Mouse (Mus musculus): ENCODE data around the gene Dnajc30. TPM values are rescaled to one million over a fixed set of nuclear protein-coding genes. Genes with fewer than 3 reads are reported as not detected.
"Not testable (repeated sequence)": the region's sequence is repeated elsewhere in the genome, so short reads cannot be mapped to it uniquely, and the experiment has no call there.

Dnajc30 gene
- polyA plus RNA-seq, 1 experiment, result 7.9 TPM

DNA sequence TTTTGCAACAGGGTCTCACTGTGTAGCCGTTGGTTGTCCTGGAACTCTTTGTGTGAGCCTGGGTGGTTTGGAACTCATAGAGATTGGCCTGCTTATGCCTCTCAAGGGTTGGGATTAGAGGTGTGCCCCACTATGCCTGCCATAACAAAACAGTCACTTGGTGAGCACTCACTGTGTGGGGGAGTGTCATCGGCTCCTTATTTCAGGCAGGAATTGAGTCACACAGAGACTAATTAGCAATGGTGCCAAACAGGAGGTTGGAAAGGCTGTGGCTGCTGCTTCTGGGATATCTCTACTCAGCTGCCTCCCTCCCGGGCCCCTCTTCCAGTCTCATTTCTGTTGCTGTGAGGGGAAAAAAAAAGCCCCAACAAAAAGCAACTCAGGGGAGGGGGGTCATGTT, 19.4 kb upstream of the Dnajc30 start:
- Histone ChIP-seq H3K27me3 (ENCODE audit: control insufficient read depth, insufficient read depth, low read length, poor library complexity, severe bottlenecking) (no peaks in the 10 kb centered on the region), H3K36me3 (ENCODE audit: control insufficient read depth, insufficient read depth, low read length, poor library complexity, severe bottlenecking) (peaks cover 3% of the 10 kb centered on the region; the same call in 1 of the 2 replicates), H3K9ac (ENCODE audit: low read depth, poor library complexity, severe bottlenecking) (no peak overlapping the region), H3K9me3 (replicated peaks; ENCODE audit: control insufficient read depth, insufficient read depth, low read length, poor library complexity, severe bottlenecking) (no peaks in the 10 kb centered on the region), H3K4me3 (ENCODE audit: low read depth, low read length) (no peak overlapping the region), H3K27ac (ENCODE audit: insufficient read depth, low read length) (no peak overlapping the region), H3K4me1 (ENCODE audit: control insufficient read depth, insufficient read depth, low read length) (no peaks in the 10 kb centered on the region)
- TF ChIP-seq POLR2A (IDR thresholded peaks at IDR 0.05; ENCODE audit: insufficient read depth, low read length) (no peak), EP300 (IDR thresholded peaks at IDR 0.05; ENCODE audit: insufficient read depth, low read depth, low read length) (no peak), CTCF (IDR thresholded peaks at IDR 0.05; ENCODE audit: low read depth, low read length) (no peak)

DNA sequence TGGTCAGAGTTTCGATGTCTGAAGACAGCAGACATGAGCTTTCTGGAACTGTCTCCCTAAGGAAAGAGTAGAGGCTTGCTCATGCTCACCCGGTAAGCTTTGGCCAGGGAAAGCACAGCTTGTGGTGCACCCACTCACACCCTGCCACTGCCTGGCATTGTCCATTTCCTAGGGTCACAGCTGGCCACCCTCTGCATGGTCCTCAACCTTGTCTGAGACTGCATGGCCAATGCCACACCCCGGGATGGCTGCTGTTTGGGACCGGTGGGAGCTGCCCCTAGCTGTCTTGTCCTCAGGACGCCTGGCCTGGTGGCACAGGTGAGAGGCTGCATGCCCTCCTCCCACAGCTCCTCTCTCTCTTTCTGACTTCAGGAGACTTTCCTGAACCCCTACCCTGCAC, 15.5 kb upstream of the Dnajc30 start:
- Histone ChIP-seq H3K4me1 (ENCODE audit: control insufficient read depth, insufficient read depth, low read length) (no peaks in the 10 kb centered on the region), H3K9ac (ENCODE audit: low read depth, poor library complexity, severe bottlenecking) (no peak overlapping the region), H3K27ac (ENCODE audit: insufficient read depth, low read length) (no peak overlapping the region), H3K36me3 (ENCODE audit: control insufficient read depth, insufficient read depth, low read length, poor library complexity, severe bottlenecking) (peaks cover 6% of the 10 kb centered on the region), H3K4me3 (ENCODE audit: low read depth, low read length) (no peak overlapping the region), H3K9me3 (replicated peaks; ENCODE audit: control insufficient read depth, insufficient read depth, low read length, poor library complexity, severe bottlenecking) (no peaks in the 10 kb centered on the region), H3K27me3 (ENCODE audit: control insufficient read depth, insufficient read depth, low read length, poor library complexity, severe bottlenecking) (no peaks in the 10 kb centered on the region)
- TF ChIP-seq EP300 (IDR thresholded peaks at IDR 0.05; ENCODE audit: insufficient read depth, low read depth, low read length), result no peak
- TF ChIP-seq POLR2A (IDR thresholded peaks at IDR 0.05; ENCODE audit: insufficient read depth, low read length), result no peak
- TF ChIP-seq CTCF (IDR thresholded peaks at IDR 0.05; ENCODE audit: low read depth, low read length), result no peak

DNA sequence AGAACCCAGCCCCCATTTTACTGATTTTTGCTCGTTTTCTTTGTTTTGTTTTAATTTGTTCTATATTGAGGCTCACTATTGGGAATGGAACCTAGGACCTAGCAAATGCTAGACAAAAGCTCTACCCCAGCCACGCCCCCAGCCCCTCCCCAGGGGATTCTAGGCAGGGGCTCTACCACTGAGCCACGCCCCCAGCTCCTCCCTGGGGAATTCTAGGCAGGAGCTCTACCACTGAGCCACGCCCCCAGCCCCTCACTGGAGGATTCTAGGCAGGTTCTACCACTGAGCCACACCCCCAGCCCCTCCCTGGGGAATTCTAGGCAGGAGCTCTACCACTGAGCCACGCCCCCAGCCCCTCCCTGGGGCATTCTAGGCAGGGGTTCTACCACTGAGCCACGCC, 14.7 kb upstream of the Dnajc30 start:
- not testable (repeated sequence) for H3K27ac ChIP-seq (ENCODE audit: insufficient read depth, low read length); H3K9me3 ChIP-seq (replicated peaks; ENCODE audit: control insufficient read depth, insufficient read depth, low read length, poor library complexity, severe bottlenecking); H3K4me1 ChIP-seq (ENCODE audit: control insufficient read depth, insufficient read depth, low read length); H3K36me3 ChIP-seq (ENCODE audit: control insufficient read depth, insufficient read depth, low read length, poor library complexity, severe bottlenecking); H3K4me3 ChIP-seq (ENCODE audit: low read depth, low read length); H3K9ac ChIP-seq (ENCODE audit: low read depth, poor library complexity, severe bottlenecking); H3K27me3 ChIP-seq (ENCODE audit: control insufficient read depth, insufficient read depth, low read length, poor library complexity, severe bottlenecking)

DNA sequence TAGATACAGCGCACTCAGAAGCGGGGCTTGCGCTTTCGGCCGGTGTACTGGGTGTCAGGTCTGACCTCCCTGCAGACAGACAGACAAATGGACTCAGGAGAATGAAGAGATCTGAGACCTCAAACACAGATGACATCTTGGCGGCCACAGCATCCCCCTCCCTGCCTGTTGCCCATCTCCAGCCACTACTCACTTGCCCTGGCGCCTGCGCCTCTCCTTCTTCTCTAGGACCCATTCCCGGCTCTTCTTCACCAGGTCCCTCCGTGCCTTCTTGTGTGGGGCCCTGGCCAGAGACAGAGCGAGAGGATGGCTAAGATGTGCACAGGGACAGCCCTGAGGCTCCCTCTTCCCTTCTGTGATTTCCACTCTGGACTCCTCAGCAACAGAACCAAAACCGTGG, 10.6 kb upstream of the Dnajc30 start:
- Histone ChIP-seq H3K9me3 (replicated peaks; ENCODE audit: control insufficient read depth, insufficient read depth, low read length, poor library complexity, severe bottlenecking) (no peaks in the 10 kb centered on the region), H3K4me3 (ENCODE audit: low read depth, low read length) (no peak overlapping the region), H3K27me3 (ENCODE audit: control insufficient read depth, insufficient read depth, low read length, poor library complexity, severe bottlenecking) (no peaks in the 10 kb centered on the region), H3K27ac (ENCODE audit: insufficient read depth, low read length) (no peak overlapping the region), H3K36me3 (ENCODE audit: control insufficient read depth, insufficient read depth, low read length, poor library complexity, severe bottlenecking) (peaks cover 10% of the 10 kb centered on the region; the same call in 1 of the 2 replicates), H3K9ac (ENCODE audit: low read depth, poor library complexity, severe bottlenecking) (no peak overlapping the region), H3K4me1 (ENCODE audit: control insufficient read depth, insufficient read depth, low read length) (no peaks in the 10 kb centered on the region)
- TF ChIP-seq CTCF (IDR thresholded peaks at IDR 0.05; ENCODE audit: low read depth, low read length) (no peak), POLR2A (IDR thresholded peaks at IDR 0.05; ENCODE audit: insufficient read depth, low read length) (no peak), EP300 (IDR thresholded peaks at IDR 0.05; ENCODE audit: insufficient read depth, low read depth, low read length) (no peak)

DNA sequence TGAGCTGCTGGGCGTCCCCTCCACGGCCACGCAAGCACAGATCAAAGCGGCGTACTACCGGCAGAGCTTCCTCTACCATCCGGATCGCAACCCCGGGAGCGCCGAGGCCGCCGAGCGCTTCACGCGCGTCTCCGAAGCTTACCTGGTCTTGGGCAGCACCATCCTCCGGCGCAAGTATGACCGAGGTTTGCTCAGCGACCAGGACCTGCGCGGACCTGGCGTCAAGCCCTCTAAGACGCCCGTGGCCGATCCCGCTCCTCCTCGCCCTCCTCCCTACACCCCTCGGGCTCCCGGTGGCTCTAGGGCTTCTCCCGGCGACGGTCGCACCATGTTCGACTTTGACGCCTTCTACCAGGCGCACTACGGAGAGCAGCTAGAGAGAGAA, 372 bp downstream of the Dnajc30 start:
- H3K36me3 ChIP-seq (ENCODE audit: control insufficient read depth, insufficient read depth, low read length, poor library complexity, severe bottlenecking), result peaks cover 6% of the 10 kb centered on the region
- no peak overlapping the region for H3K27ac ChIP-seq (ENCODE audit: insufficient read depth, low read length)
- no peaks in the 10 kb centered on the region for H3K9me3 ChIP-seq (replicated peaks; ENCODE audit: control insufficient read depth, insufficient read depth, low read length, poor library complexity, severe bottlenecking)
- H3K4me3 ChIP-seq (ENCODE audit: low read depth, low read length), result peak overlapping the region; percentile 80
- peak overlapping the region; percentile 60 for H3K9ac ChIP-seq (ENCODE audit: low read depth, poor library complexity, severe bottlenecking)
- TF ChIP-seq CTCF (IDR thresholded peaks at IDR 0.05; ENCODE audit: low read depth, low read length), result no peak
- TF ChIP-seq EP300 (IDR thresholded peaks at IDR 0.05; ENCODE audit: insufficient read depth, low read depth, low read length), result no peak
- no peak for TF ChIP-seq POLR2A (IDR thresholded peaks at IDR 0.05; ENCODE audit: insufficient read depth, low read length)
- no peaks in the 10 kb centered on the region for H3K4me1 ChIP-seq (ENCODE audit: control insufficient read depth, insufficient read depth, low read length)
- H3K27me3 ChIP-seq (ENCODE audit: control insufficient read depth, insufficient read depth, low read length, poor library complexity, severe bottlenecking), result no peaks in the 10 kb centered on the region

DNA sequence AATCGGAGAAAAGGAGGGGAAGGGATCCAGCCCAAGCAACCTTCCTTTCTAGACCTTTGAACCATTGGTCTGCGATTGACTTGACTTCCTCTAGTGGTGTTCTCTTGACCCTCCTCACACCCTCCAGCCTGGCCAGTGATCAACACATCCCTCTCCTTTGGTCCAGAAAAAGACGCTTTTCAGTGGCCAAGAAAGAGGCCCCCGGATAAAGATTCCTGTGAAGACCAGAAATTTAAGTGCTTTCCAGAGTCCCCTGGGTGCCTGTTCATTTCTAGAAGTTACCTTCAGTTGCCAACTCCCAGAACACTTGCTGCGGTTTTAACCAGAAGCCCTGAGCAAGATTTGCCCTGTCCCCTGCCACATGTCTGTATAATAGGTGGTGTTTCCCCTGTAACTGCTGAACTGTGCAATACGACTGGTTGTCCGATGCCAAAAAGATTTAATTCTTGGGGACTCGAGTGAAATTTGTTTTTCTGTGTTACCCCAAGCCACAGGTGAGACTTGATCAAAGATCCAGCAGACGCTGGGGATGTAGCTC, 976 bp downstream of the Dnajc30 start, which contains the start of gene Bud23:
Gene Bud23, minus strand, starts transcription at position 51 of the 538 bp plus-strand sequence.
- not testable (repeated sequence) for H3K27me3 ChIP-seq (ENCODE audit: control insufficient read depth, insufficient read depth, low read length, poor library complexity, severe bottlenecking); H3K36me3 ChIP-seq (ENCODE audit: control insufficient read depth, insufficient read depth, low read length, poor library complexity, severe bottlenecking); H3K27ac ChIP-seq (ENCODE audit: insufficient read depth, low read length); H3K4me1 ChIP-seq (ENCODE audit: control insufficient read depth, insufficient read depth, low read length); H3K9me3 ChIP-seq (replicated peaks; ENCODE audit: control insufficient read depth, insufficient read depth, low read length, poor library complexity, severe bottlenecking)
- Histone ChIP-seq H3K9ac (ENCODE audit: low read depth, poor library complexity, severe bottlenecking) (peak within 1 kb of the TSS; percentile 60), H3K4me3 (ENCODE audit: low read depth, low read length) (peak within 1 kb of the TSS; percentile 99)
